Mouse (Mus musculus): ENCODE data around the gene Prkrip1.

- TF ChIP-seq POLR2A (IDR thresholded peaks at IDR 0.05; ENCODE audit: insufficient read depth, low read depth, low read length) (no peak), CTCF (IDR thresholded peaks at IDR 0.05) (no peak), EP300 (IDR thresholded peaks at IDR 0.05; ENCODE audit: insufficient read depth, low read depth, low read length) (no peak)
These were observed 28.0 kb downstream of the Prkrip1 start, which contains the start of gene Orai2 for GRCm38 (mm10) chr5:136170512-136171362.
